Mouse (Mus musculus) cerebellum, adult 11 months (tissue): Measurements from ENCODE around the gene Cpeb3.

Source experiments
- DNase-seq: peaks from one replicate; pipeline ENCODE4 v3.0.0; 2022

Gene Cpeb3

DNA sequence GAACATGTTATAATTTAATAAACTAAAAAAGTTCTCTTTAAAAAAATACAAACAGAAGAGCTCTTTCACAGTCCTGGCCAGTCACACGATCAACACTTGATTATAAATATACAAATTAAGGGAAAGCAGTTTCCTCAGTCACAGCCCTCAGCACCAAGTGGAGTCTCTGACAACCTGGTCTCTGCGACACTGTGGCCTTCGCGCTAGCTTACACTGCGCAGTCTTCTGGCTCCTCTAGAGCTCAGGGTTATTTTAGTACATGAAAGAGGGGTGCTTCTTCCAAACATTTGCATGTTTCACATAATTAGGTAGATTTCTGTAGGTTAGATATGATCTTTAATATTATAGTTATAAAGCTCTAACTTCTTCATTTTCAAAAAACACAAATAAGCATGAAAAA is 186.3 kb downstream of the Cpeb3 start:
- no peak for DNase-seq

DNA sequence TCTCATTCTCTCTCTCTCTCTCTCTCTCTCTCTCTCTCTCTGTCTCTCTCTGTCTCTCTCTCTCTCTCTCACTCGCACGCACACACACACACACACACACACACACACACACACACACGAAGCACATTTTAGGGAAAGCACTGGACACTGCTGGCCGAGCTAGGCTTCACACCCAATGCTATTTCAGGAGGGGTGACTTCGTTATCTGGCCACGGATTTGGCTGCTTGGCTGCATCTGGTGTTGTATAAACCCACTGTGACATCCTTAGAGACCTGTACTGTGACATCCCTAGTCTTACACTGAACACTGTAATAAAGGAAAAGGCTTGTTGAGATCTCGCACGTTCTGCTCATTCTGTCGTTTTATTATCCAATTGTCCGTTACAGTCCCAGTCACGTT is 187.4 kb downstream of the Cpeb3 start:
- no peak for DNase-seq

DNA sequence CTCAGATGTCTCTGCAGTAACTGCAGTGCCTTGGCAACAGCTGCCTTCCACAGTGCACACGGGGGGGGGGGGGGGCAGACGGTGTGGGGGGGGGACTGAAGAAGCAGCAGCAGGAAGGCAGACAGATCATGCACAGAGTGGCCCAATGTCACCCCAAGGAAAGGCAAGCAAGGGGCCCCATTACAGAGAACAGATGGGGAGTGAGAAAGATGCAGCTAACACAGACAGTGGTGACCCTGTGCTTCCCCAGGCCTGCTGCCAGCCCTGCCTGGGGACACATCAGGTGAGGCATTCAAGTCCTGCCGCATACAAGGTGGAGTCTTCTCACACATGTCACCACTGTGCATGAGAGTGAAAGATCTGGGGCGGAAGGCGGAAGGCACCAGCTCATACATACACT is 187.9 kb downstream of the Cpeb3 start:
- no peak for DNase-seq

DNA sequence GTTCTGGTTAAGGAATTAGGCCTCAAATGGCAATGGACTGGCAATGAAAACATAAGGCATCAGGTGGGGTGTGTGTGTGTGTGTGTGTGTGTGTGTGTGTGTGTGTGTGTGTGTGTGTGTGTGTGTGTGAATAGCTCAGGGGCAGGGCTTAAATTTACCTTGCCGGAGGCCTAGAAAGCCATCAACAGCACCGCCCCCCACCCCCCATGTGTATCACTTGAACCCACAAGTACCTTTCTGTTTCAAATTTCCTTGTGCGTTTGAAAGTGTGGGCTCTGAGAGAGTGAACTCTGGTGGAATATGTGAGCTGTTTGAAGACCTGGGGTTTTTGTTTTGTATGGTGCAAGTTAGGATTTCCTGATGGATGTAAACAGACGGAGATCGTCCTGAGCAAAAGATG is 189.5 kb downstream of the Cpeb3 start:
- DNase-seq: no peak

DNA sequence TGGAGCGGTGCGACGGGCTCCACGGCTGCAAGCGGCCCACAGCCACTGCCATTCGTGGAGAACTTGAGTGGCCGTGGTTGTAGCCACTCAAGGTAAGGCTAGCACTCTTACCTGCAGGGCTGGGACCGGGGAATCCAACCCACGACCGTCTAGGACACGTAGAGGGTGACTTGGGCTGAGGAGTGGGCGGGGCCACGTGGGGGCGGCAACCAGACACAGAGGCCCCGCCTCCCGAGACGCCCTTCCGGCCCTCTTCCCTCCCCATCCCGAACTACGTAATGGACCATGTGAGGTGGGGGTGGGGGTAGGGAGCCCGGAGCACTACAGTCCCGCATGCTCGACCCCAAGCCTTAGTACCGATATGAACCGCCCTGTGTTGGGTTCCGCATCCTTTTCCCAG is 190.0 kb downstream of the Cpeb3 start:
- DNase-seq: no peak

DNA sequence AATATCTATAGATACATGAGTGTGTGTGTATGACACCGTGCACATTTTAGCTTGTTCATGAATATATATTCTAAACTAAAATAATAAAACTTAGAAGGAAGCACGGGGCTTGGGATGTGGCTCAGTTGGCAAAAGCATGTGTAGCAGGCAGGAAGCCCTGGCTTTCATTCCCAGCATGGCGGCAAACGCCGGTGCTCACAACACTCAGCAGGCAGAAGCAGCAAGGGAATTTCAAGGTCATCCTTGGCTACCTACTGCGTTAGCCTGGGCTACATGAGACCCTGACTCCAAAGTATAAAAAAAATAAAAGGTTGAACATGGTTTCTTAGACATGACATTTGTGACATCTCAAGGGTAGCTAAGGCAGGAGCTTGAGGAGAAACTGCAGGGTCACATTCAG is 191.5 kb downstream of the Cpeb3 start:
- no peak for DNase-seq

DNA sequence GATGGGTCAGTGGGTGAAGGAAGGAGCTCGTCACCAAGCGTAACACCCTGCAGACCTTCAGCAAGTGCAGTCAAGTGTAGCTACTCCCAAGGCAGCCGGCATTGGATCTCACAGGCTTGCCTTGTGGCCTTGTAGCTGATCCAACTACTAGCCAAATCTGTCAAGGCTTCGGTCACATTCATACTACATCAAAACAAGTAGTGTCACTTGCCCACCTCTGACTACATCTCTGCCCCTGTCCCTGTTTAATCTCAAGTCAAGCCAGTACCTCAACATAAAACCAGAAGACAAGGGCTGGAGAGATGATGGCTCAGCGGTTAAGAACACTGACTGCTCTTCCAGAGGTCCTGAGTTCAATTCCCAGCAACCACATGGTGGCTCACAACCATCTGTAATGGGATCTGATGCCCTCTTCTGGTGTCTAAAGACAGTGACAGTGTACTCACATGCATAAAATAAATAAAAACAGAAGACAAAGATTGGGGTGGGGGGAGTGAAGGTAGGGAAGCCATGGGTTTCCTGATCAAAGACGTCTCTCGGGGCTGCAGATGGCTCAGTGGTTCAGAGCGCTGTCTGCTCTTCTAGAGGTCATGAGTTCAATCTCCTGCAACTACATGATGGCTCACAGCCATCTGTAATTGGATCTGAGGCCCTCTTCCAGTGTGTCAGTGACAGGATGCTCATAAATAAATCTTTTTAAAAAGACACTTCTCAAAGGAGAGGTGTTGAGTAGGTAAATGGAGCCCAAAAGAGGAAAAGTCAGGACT is 194.0 kb downstream of the Cpeb3 start:
- DNase-seq: no peak

DNA sequence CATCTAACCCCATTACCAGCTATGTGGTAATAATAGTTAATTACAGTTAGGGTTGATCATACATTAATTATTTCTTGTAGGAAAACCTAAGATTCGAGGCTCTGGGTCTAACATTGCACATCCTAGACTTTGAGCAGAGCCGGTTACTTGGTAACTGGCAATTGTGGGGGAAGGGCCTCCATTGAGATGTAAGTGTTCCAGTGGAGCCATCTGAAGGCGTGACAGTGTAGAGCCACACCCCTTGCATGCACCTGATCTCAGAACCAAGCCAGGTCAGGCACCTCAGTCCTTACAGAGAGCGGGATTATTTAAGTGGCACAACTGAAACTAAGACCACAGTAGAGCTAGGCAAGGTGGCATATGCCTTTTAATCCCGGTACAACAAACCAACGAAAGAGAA is 194.9 kb downstream of the Cpeb3 start:
- no peak for DNase-seq

DNA sequence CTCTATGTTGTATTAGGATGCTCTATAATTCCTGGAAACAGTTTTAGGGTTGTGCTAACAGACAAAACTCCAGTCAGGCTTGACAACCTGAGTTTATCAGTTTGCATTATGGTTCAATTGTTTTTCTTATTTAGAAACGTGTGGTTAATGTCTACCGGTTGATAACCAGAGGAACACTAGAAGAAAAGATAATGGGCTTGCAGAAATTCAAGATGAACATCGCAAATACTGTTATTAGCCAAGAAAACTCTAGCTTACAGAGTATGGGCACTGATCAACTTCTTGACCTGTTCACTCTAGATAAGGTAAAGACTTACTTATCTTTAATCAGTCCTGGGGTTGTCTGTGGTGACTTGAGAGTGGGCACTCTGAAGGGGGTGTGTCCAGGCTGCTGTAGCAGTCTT is 198.5 kb downstream of the Cpeb3 start:
- no peak for DNase-seq

DNA sequence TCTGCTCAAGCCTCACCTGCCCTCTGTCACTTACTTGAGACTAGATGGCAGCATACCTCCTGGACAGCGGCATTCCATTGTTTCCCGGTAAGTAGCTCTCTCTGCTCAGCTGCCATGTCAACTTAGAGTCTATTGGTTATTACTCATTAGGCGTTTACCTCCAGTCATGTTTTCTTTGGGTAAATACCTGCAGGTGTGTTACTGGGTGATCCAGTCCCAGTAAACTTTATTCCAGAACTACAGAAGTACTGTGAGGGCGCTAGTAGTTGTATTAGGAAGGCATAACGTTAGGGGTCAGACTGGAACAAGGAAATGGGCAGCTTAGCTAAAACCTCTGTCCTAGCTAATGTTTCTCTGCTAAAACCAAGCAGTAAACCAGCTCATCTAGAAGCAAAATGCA is 203.8 kb downstream of the Cpeb3 start:
- no peak for DNase-seq
